Mouse (Mus musculus) cortical plate, adult 2 months (tissue): Measurements from ENCODE around the gene Lsm10.

Experiments
- CTCF ChIP-seq: fragments of 200-500 bp; IDR thresholded peaks from 2 replicates; pipeline ENCODE4 v1.5.1; 2011; ENCODE audit warnings: mild to moderate bottlenecking, control low read depth, low read length; ENCODE audit not compliant: insufficient read depth; ENCODE audit errors: extremely low read depth
- POLR2A ChIP-seq: fragments of 200-500 bp; IDR thresholded peaks from 2 replicates; pipeline ENCODE4 v1.6.1; 2011; ENCODE audit warnings: mild to moderate bottlenecking, low read length, control low read depth; ENCODE audit not compliant: insufficient read depth; ENCODE audit errors: extremely low read depth

GRCm38 (mm10) chr4:126134639-126135038 lies 38.2 kb downstream of the Lsm10 start:
- TF ChIP-seq POLR2A (no peak), CTCF (no peak)
